Mouse (Mus musculus) heart, embryonic 15.5 days (tissue): ENCODE measurements around the gene Slc39a13. TPM values are rescaled to one million over a fixed set of nuclear protein-coding genes. Genes with fewer than 3 reads are reported as not detected.
A peak's percentile ranks its signal among the peaks of the same experiment; 100 is the strongest.

Source experiments
- ATAC-seq: fragments of 200-750 bp; cut with Nextera tagmentation; replicated peaks from 2 replicates; pipeline ENCODE4 v1.8.0; 2017; ENCODE audit warnings: low read depth, moderate TSS enrichment; ENCODE audit not compliant: insufficient number of reproducible peaks, insufficient read depth, low FRiP score
- H3K27ac ChIP-seq: fragments of 300-500 bp; sonication (generic); 2 replicates; pipeline ENCODE4 v1.5.1; 2015; ENCODE audit warnings: mild to moderate bottlenecking, inconsistent platforms
- H3K27me3 ChIP-seq: fragments of 300-500 bp; sonication (generic); 2 replicates; pipeline ENCODE4 v1.6.1; 2015; ENCODE audit warnings: inconsistent platforms
- H3K36me3 ChIP-seq: fragments of 300-500 bp; sonication (generic); 2 replicates; pipeline ENCODE4 v1.6.1; 2015; ENCODE audit warnings: mild to moderate bottlenecking, inconsistent platforms
- H3K4me1 ChIP-seq: fragments of 300-500 bp; sonication (generic); replicated peaks from 2 replicates; pipeline ENCODE4 v1.6.1; 2015; ENCODE audit warnings: inconsistent platforms
- H3K4me2 ChIP-seq: fragments of 300-500 bp; sonication (generic); 2 replicates; pipeline ENCODE4 v1.6.1; 2015; ENCODE audit warnings: inconsistent platforms, mild to moderate bottlenecking, moderate library complexity
- H3K4me3 ChIP-seq: fragments of 300-500 bp; sonication (generic); 2 replicates; pipeline ENCODE4 v1.5.1; 2015; ENCODE audit warnings: mild to moderate bottlenecking, inconsistent platforms
- H3K9ac ChIP-seq: fragments of 300-500 bp; sonication (generic); 2 replicates; pipeline ENCODE4 v1.6.1; 2015; ENCODE audit warnings: mild to moderate bottlenecking, inconsistent platforms
- H3K9me3 ChIP-seq: fragments of 300-500 bp; sonication (generic); replicated peaks from 2 replicates; pipeline ENCODE4 v1.6.1; 2016; ENCODE audit warnings: inconsistent platforms
- WGBS: fragments of 180-500 bp; shearing (Covaris S2); methylation state at CpG from one replicate; pipeline ENCODE4 v1.1.7; 2015; ENCODE audit warnings: mixed read lengths; 5-methylcytosine and 5-hydroxymethylcytosine counted together
- polyA plus RNA-seq: library from polyadenylated mRNA; unstranded; fragments of >200 nt; fragmentation: Nextera tagmentation; extraction: Ambion mirVana; gene quantifications from 2 replicates; pipeline ENCODE4 v1.2.1, GENCODE M21; 2015

Slc39a13 gene
- polyA plus RNA-seq, 1 experiment from 2014 or later: 53.5 TPM

- no peak for ATAC-seq
- H3K4me1 ChIP-seq: no peaks in the 10 kb centered on the region
Measured at GRCm38 (mm10) chr2:91088987-91089386, 18.8 kb upstream of the Slc39a13 start.

GRCm38 (mm10) chr2:91087453-91087852, 17.2 kb upstream of the Slc39a13 start:
- no peaks in the 10 kb centered on the region for H3K9me3 ChIP-seq
- H3K27ac ChIP-seq: no peak overlapping the region
- no peaks in the 10 kb centered on the region for H3K27me3 ChIP-seq
- H3K36me3 ChIP-seq: no peaks in the 10 kb centered on the region
- WGBS: 75% methylated on average over 9 of the region's 9 CpGs
- H3K9ac ChIP-seq: no peak overlapping the region
- no peak for ATAC-seq
- H3K4me3 ChIP-seq: no peak overlapping the region
- no peak overlapping the region for H3K4me2 ChIP-seq
- H3K4me1 ChIP-seq: peaks cover 5% of the 10 kb centered on the region

More at GRCm38 (mm10) chr2:91088987-91089386, 18.8 kb upstream of the Slc39a13 start:
- Histone ChIP-seq H3K27me3 (no peaks in the 10 kb centered on the region), H3K27ac (no peak overlapping the region), H3K36me3 (no peaks in the 10 kb centered on the region), H3K9me3 (no peaks in the 10 kb centered on the region), H3K9ac (no peak overlapping the region), H3K4me2 (no peak overlapping the region), H3K4me3 (no peak overlapping the region)
- 72% methylated on average over 9 of the region's 9 CpGs for WGBS

GRCm38 (mm10) chr2:91086392-91087237, 16.4 kb upstream of the Slc39a13 start:
- Histone ChIP-seq H3K4me2 (no peak overlapping the region), H3K27ac (no peak overlapping the region), H3K4me3 (no peak overlapping the region), H3K9ac (no peak overlapping the region), H3K27me3 (no peaks in the 10 kb centered on the region), H3K36me3 (no peaks in the 10 kb centered on the region), H3K4me1 (peaks cover 5% of the 10 kb centered on the region), H3K9me3 (no peaks in the 10 kb centered on the region)
- no peak for ATAC-seq
- 72% methylated on average over 9 of the region's 9 CpGs for WGBS

GRCm38 (mm10) chr2:91085494-91086391, 15.5 kb upstream of the Slc39a13 start:
- H3K4me1 ChIP-seq: peaks cover 5% of the 10 kb centered on the region
- no peak overlapping the region for H3K4me3 ChIP-seq
- no peaks in the 10 kb centered on the region for H3K9me3 ChIP-seq
- H3K36me3 ChIP-seq: no peaks in the 10 kb centered on the region
- H3K27me3 ChIP-seq: no peaks in the 10 kb centered on the region
- no peak overlapping the region for H3K4me2 ChIP-seq
- no peak overlapping the region for H3K27ac ChIP-seq
- H3K9ac ChIP-seq: no peak overlapping the region
- 84% methylated on average over 14 of the region's 14 CpGs for WGBS
- no peak for ATAC-seq

- H3K4me1 ChIP-seq: peaks cover 5% of the 10 kb centered on the region
- H3K27ac ChIP-seq: no peak overlapping the region
- no peak overlapping the region for H3K9ac ChIP-seq
- WGBS: 79% methylated on average over 15 of the region's 15 CpGs
- ATAC-seq: no peak
- H3K9me3 ChIP-seq: no peaks in the 10 kb centered on the region
- H3K27me3 ChIP-seq: no peaks in the 10 kb centered on the region
- H3K4me3 ChIP-seq: no peak overlapping the region
- H3K4me2 ChIP-seq: no peak overlapping the region
- H3K36me3 ChIP-seq: no peaks in the 10 kb centered on the region
Measured at GRCm38 (mm10) chr2:91084179-91084820, 14.1 kb upstream of the Slc39a13 start.

- H3K9me3 ChIP-seq: no peaks in the 10 kb centered on the region
- ATAC-seq: no peak
- H3K4me3 ChIP-seq: no peak overlapping the region
- no peak overlapping the region for H3K4me2 ChIP-seq
- peaks cover 11% of the 10 kb centered on the region for H3K4me1 ChIP-seq
- no peaks in the 10 kb centered on the region for H3K36me3 ChIP-seq
- WGBS: 36% methylated on average over 1 of the region's 1 CpGs
- no peak overlapping the region for H3K27ac ChIP-seq
- no peak overlapping the region for H3K9ac ChIP-seq
- H3K27me3 ChIP-seq: no peaks in the 10 kb centered on the region
Measured at GRCm38 (mm10) chr2:91083366-91083940, 13.2 kb upstream of the Slc39a13 start.

- H3K4me3 ChIP-seq: no peak overlapping the region
- H3K27ac ChIP-seq: 0 out of 2 replicates have a peak overlapping the region, but pooled peaks have one; percentile 36
- H3K27me3 ChIP-seq: no peaks in the 10 kb centered on the region
- no peak overlapping the region for H3K4me2 ChIP-seq
- no peak for ATAC-seq
- H3K36me3 ChIP-seq: no peaks in the 10 kb centered on the region
- H3K4me1 ChIP-seq: peaks cover 16% of the 10 kb centered on the region
- WGBS: 55% methylated on average over 11 of the region's 11 CpGs
- no peak overlapping the region for H3K9ac ChIP-seq
- H3K9me3 ChIP-seq: no peaks in the 10 kb centered on the region
Measured at GRCm38 (mm10) chr2:91082844-91083243, 12.6 kb upstream of the Slc39a13 start.

GRCm38 (mm10) chr2:91081775-91082695, 11.8 kb upstream of the Slc39a13 start, which contains the start of gene Spi1:
Gene Spi1 (plus strand): TSS chr2:91082390.
- no peaks in the 10 kb centered on the region for H3K9me3 ChIP-seq
- ATAC-seq: no peak
- peaks cover 18% of the 10 kb centered on the region for H3K4me1 ChIP-seq
- H3K36me3 ChIP-seq: no peaks in the 10 kb centered on the region
- no peaks in the 10 kb centered on the region for H3K27me3 ChIP-seq
- no peak within 1 kb of the TSS for H3K4me3 ChIP-seq
- WGBS: 78% methylated on average over 13 of the region's 13 CpGs
- H3K9ac ChIP-seq: no peak within 1 kb of the TSS
- 0 out of 2 replicates have a peak within 1 kb of the TSS, but pooled peaks have one; percentile 36 for H3K27ac ChIP-seq
- H3K4me2 ChIP-seq: no peak within 1 kb of the TSS

GRCm38 (mm10) chr2:91080784-91081513, 10.7 kb upstream of the Slc39a13 start:
- ATAC-seq: no peak
- WGBS: 65% methylated on average over 8 of the region's 8 CpGs
- H3K4me2 ChIP-seq: no peak overlapping the region
- H3K4me3 ChIP-seq: no peak overlapping the region
- H3K4me1 ChIP-seq: peaks cover 18% of the 10 kb centered on the region
- H3K27me3 ChIP-seq: no peaks in the 10 kb centered on the region
- H3K36me3 ChIP-seq: no peaks in the 10 kb centered on the region
- H3K27ac ChIP-seq: no peak overlapping the region
- no peak overlapping the region for H3K9ac ChIP-seq
- H3K9me3 ChIP-seq: no peaks in the 10 kb centered on the region
